Mouse (Mus musculus): ENCODE data around the gene Dctpp1. TPM values are rescaled to one million over a fixed set of nuclear protein-coding genes. Genes with fewer than 3 reads are reported as not detected.

Gene Dctpp1
- total and polyA plus RNA-seq, 3 experiments: 238 to 290 TPM; not detected in 1

GRCm38 (mm10) chr7:127296786-127297555 is 36.5 kb upstream of the Dctpp1 start:
- H3K4me3 ChIP-seq (ENCODE audit: control insufficient read depth in 1 of 2, insufficient read depth in 1 of 2, low read depth in 2 of 2, low read length in 2 of 2): peak overlapping the region; percentile 52 to 62
- peak overlapping the region; percentile 61; the same call in 1 of the 2 replicates for H3K9ac ChIP-seq (ENCODE audit: control insufficient read depth, low read depth, low read length, poor library complexity, severe bottlenecking)
- peak overlapping the region; percentile 67 for H3K27ac ChIP-seq (ENCODE audit: control insufficient read depth, low read depth, low read length)

GRCm38 (mm10) chr7:127296098-127296497 is 35.6 kb upstream of the Dctpp1 start, which contains the start of gene Itgal:
Gene Itgal (plus strand): TSS chr7:127296260.
- Histone ChIP-seq H3K9ac (ENCODE audit: control insufficient read depth, low read depth, low read length, poor library complexity, severe bottlenecking) (peak within 1 kb of the TSS; percentile 61), H3K9me3 (replicated peaks; ENCODE audit: insufficient read depth, low read length) (no peaks in the 10 kb centered on the region), H3K27me3 (ENCODE audit: control insufficient read depth in 1 of 2, insufficient read depth in 2 of 2, low read length in 2 of 2) (no peaks in the 10 kb centered on the region), H3K36me3 (ENCODE audit: control insufficient read depth in 1 of 2, insufficient read depth in 2 of 2, low read length in 2 of 2) (peaks cover 0 to 4% of the 10 kb centered on the region in 2 experiments; a peak in 1 of 4 replicates), H3K4me1 (ENCODE audit: control insufficient read depth in 1 of 2, insufficient read depth in 2 of 2, low read length in 2 of 2) (peaks cover 0 to 8% of the 10 kb centered on the region in 2 experiments; a peak in 3 of 4 replicates), H3K4me3 (ENCODE audit: control insufficient read depth in 1 of 2, insufficient read depth in 1 of 2, low read depth in 2 of 2, low read length in 2 of 2) (peak within 1 kb of the TSS; percentile 52 to 62), H3K27ac (ENCODE audit: control insufficient read depth, low read depth, low read length) (peak within 1 kb of the TSS; percentile 67), H3K79me2 (ENCODE audit: control insufficient read depth, insufficient read depth, low read length, poor library complexity) (no peaks in the 10 kb centered on the region; the same call in 1 of the 2 replicates)
- TF ChIP-seq MEF2A (IDR thresholded peaks at IDR 0.05; ENCODE audit: extremely low read depth, insufficient replicate concordance, low read depth, low read length, poor library complexity, severe bottlenecking) (no peak), ZMIZ1 (IDR thresholded peaks at IDR 0.05; ENCODE audit: low read depth, low read length) (no peak), SIN3A (IDR thresholded peaks at IDR 0.05; ENCODE audit: low read length) (peak; percentile 30; the same call in 1 of the 2 replicates), BHLHE40 (IDR thresholded peaks at IDR 0.05; ENCODE audit: borderline replicate concordance, low read depth, low read length) (no peak), USF2 (IDR thresholded peaks at IDR 0.05; ENCODE audit: borderline replicate concordance in 1 of 2, insufficient read depth in 1 of 2, low read depth in 1 of 2, low read length in 2 of 2) (no peak), EP300 (IDR thresholded peaks at IDR 0.05; ENCODE audit: low read depth in 1 of 2, low read length in 2 of 2) (peak in 1 of 2 experiments; percentile 34; a peak in 1 of 4 replicates), TCF12 (IDR thresholded peaks at IDR 0.05; ENCODE audit: low read depth, low read length) (no peak), ETS1 (IDR thresholded peaks at IDR 0.05; ENCODE audit: low read depth, low read length) (peak; percentile 39; the same call in 1 of the 2 replicates)
- peak; percentile 69 for DNase-seq (ENCODE audit: low read depth, low spot score)

More at GRCm38 (mm10) chr7:127296786-127297555, 36.5 kb upstream of the Dctpp1 start:
- H3K9me3 ChIP-seq (replicated peaks; ENCODE audit: insufficient read depth, low read length): no peaks in the 10 kb centered on the region
- peaks cover 0 to 4% of the 10 kb centered on the region in 2 experiments; a peak in 1 of 4 replicates for H3K36me3 ChIP-seq (ENCODE audit: control insufficient read depth in 1 of 2, insufficient read depth in 2 of 2, low read length in 2 of 2)
- peaks cover 0 to 8% of the 10 kb centered on the region in 2 experiments; a peak in 3 of 4 replicates for H3K4me1 ChIP-seq (ENCODE audit: control insufficient read depth in 1 of 2, insufficient read depth in 2 of 2, low read length in 2 of 2)
- H3K79me2 ChIP-seq (ENCODE audit: control insufficient read depth, insufficient read depth, low read length, poor library complexity): no peaks in the 10 kb centered on the region; the same call in 1 of the 2 replicates
- DNase-seq (ENCODE audit: low read depth, low spot score): no peak
- TF ChIP-seq MXI1 (IDR thresholded peaks at IDR 0.05; ENCODE audit: low read depth, low read length): no peak
- 0 out of 2 replicates have a peak, but pooled peaks have one; percentile 6 for TF ChIP-seq USF1 (IDR thresholded peaks at IDR 0.05; ENCODE audit: low read depth, low read length)
- H3K27me3 ChIP-seq (ENCODE audit: control insufficient read depth in 1 of 2, insufficient read depth in 2 of 2, low read length in 2 of 2): no peaks in the 10 kb centered on the region

GRCm38 (mm10) chr7:127290142-127290541 is 29.6 kb upstream of the Dctpp1 start:
- peaks cover 0 to 16% of the 10 kb centered on the region in 2 experiments; a peak in 2 of 4 replicates for H3K36me3 ChIP-seq (ENCODE audit: control insufficient read depth in 1 of 2, insufficient read depth in 2 of 2, low read length in 2 of 2)
- H3K27me3 ChIP-seq (ENCODE audit: control insufficient read depth in 1 of 2, insufficient read depth in 2 of 2, low read length in 2 of 2): no peaks in the 10 kb centered on the region
- no peak overlapping the region for H3K27ac ChIP-seq (ENCODE audit: control insufficient read depth, low read depth, low read length)
- no peaks in the 10 kb centered on the region for H3K9me3 ChIP-seq (replicated peaks; ENCODE audit: insufficient read depth, low read length)
- no peaks in the 10 kb centered on the region for H3K79me2 ChIP-seq (ENCODE audit: control insufficient read depth, insufficient read depth, low read length, poor library complexity)
- peaks cover 5 to 26% of the 10 kb centered on the region in 2 experiments for H3K4me1 ChIP-seq (ENCODE audit: control insufficient read depth in 1 of 2, insufficient read depth in 2 of 2, low read length in 2 of 2)
- H3K9ac ChIP-seq (ENCODE audit: control insufficient read depth, low read depth, low read length, poor library complexity, severe bottlenecking): no peak overlapping the region
- no peak for TF ChIP-seq POLR2A (IDR thresholded peaks at IDR 0.05; ENCODE audit: control insufficient read depth in 1 of 2, insufficient read depth in 1 of 2, low read depth in 1 of 2, low read length in 2 of 2, poor library complexity in 1 of 2)
- no peak for TF ChIP-seq MEF2A (IDR thresholded peaks at IDR 0.05; ENCODE audit: extremely low read depth, insufficient replicate concordance, low read depth, low read length, poor library complexity, severe bottlenecking)
- no peak for TF ChIP-seq ZC3H11A (IDR thresholded peaks at IDR 0.05; ENCODE audit: low read depth, low read length)
- no peak for TF ChIP-seq GATA1 (IDR thresholded peaks at IDR 0.05; ENCODE audit: low read depth, low read length)
- TF ChIP-seq JUND (IDR thresholded peaks at IDR 0.05; ENCODE audit: low read depth, low read length): no peak
- no peak for TF ChIP-seq CTCF (IDR thresholded peaks at IDR 0.05 in 2 of 3, conservative IDR thresholded peaks at IDR 0.05 in 1 of 3; ENCODE audit: control insufficient read depth in 1 of 3, insufficient read depth in 1 of 3, low read depth in 2 of 3, low read length in 3 of 3, poor library complexity in 1 of 3, severe bottlenecking in 1 of 3)
- TF ChIP-seq MAFK (IDR thresholded peaks at IDR 0.05; ENCODE audit: borderline replicate concordance, low read depth, low read length): no peak
- no peak for TF ChIP-seq SMC3 (IDR thresholded peaks at IDR 0.05; ENCODE audit: low read depth, low read length)
- no peak for TF ChIP-seq HCFC1 (IDR thresholded peaks at IDR 0.05; ENCODE audit: low read depth, low read length)
- TF ChIP-seq RAD21 (IDR thresholded peaks at IDR 0.05; ENCODE audit: low read depth, low read length): no peak
- TF ChIP-seq BHLHE40 (IDR thresholded peaks at IDR 0.05; ENCODE audit: borderline replicate concordance, low read depth, low read length): no peak
- no peak for TF ChIP-seq TCF12 (IDR thresholded peaks at IDR 0.05; ENCODE audit: low read depth, low read length)
- no peak for TF ChIP-seq SIN3A (IDR thresholded peaks at IDR 0.05; ENCODE audit: low read length)
- no peak for TF ChIP-seq TBP (IDR thresholded peaks at IDR 0.05; ENCODE audit: low read depth, low read length)
- no peak for TF ChIP-seq RCOR1 (IDR thresholded peaks at IDR 0.05; ENCODE audit: low read depth, low read length)
- no peak for TF ChIP-seq GABPA (IDR thresholded peaks at IDR 0.05; ENCODE audit: low read depth, low read length)
- no peak for DNase-seq (ENCODE audit: low read depth, low spot score)
- no peak overlapping the region for H3K4me3 ChIP-seq (ENCODE audit: control insufficient read depth in 1 of 2, insufficient read depth in 1 of 2, low read depth in 2 of 2, low read length in 2 of 2)

Data from MEL (cell line).